Mouse (Mus musculus) liver, embryonic 12.5 days (tissue): ENCODE data around the gene Sfi1. TPM values are rescaled to one million over a fixed set of nuclear protein-coding genes. Genes with fewer than 3 reads are reported as not detected.
"Not testable (repeated sequence)": the region's sequence is repeated elsewhere in the genome, so short reads cannot be mapped to it uniquely, and the experiment has no call there.

ENCODE experiments used
- ATAC-seq: fragments of 200-750 bp; cut with Nextera tagmentation; 2 replicates; pipeline ENCODE4 v1.8.0; 2017; ENCODE audit warnings: moderate number of reproducible peaks, mild to moderate bottlenecking, moderate library complexity
- H3K27ac ChIP-seq: fragments of 300-500 bp; sonication (generic); 2 replicates; pipeline ENCODE4 v1.5.1; 2016; ENCODE audit warnings: mild to moderate bottlenecking
- H3K27me3 ChIP-seq: fragments of 300-500 bp; sonication (generic); replicated peaks from 2 replicates; pipeline ENCODE4 v1.6.1; 2016; ENCODE audit warnings: mild to moderate bottlenecking, moderate library complexity
- H3K36me3 ChIP-seq: fragments of 300-500 bp; sonication (generic); 2 replicates; pipeline ENCODE4 v1.6.1; 2016; ENCODE audit warnings: mild to moderate bottlenecking, moderate library complexity
- H3K4me1 ChIP-seq: fragments of 300-500 bp; sonication (generic); 2 replicates; pipeline ENCODE4 v1.6.1; 2016
- H3K4me2 ChIP-seq: fragments of 300-500 bp; sonication (generic); 2 replicates; pipeline ENCODE4 v1.6.1; 2016; ENCODE audit warnings: mild to moderate bottlenecking, moderate library complexity
- H3K4me3 ChIP-seq: fragments of 300-500 bp; sonication (generic); 2 replicates; pipeline ENCODE4 v1.5.1; 2016; ENCODE audit warnings: mild to moderate bottlenecking, moderate library complexity
- H3K9ac ChIP-seq: fragments of 300-500 bp; sonication (generic); 2 replicates; pipeline ENCODE4 v1.6.1; 2016; ENCODE audit warnings: mild to moderate bottlenecking, moderate library complexity
- H3K9me3 ChIP-seq: fragments of 300-500 bp; sonication (generic); replicated peaks from 2 replicates; pipeline ENCODE4 v1.6.1; 2016; ENCODE audit warnings: mild to moderate bottlenecking, moderate library complexity
- WGBS: fragments of 180-500 bp; shearing (Covaris S2); methylation state at CpG from one replicate; pipeline ENCODE4 v1.1.7; 2016; ENCODE audit not compliant: insufficient replicate concordance; 5-methylcytosine and 5-hydroxymethylcytosine counted together
- polyA plus RNA-seq: library from polyadenylated mRNA; unstranded; fragments of >200 nt; fragmentation: Nextera tagmentation; extraction: Ambion mirVana; gene quantifications from 2 replicates; pipeline ENCODE4 v1.2.1, GENCODE M21; 2016

The Sfi1 gene
- polyA plus RNA-seq, 1 experiment from 2014 or later, result 6.9 TPM

- H3K4me3 ChIP-seq, ATAC-seq, H3K9ac ChIP-seq, H3K4me1 ChIP-seq, H3K36me3 ChIP-seq, H3K27me3 ChIP-seq, H3K4me2 ChIP-seq, H3K27ac ChIP-seq: not testable (repeated sequence)
- 83% methylated on average over 3 of the region's 3 CpGs for WGBS
- H3K9me3 ChIP-seq, result peaks cover 20% of the 10 kb centered on the region
Observed at GRCm38 (mm10) chr11:3135956-3136355, 57.3 kb downstream of the Sfi1 start.

- H3K4me1 ChIP-seq, H3K27ac ChIP-seq, H3K9ac ChIP-seq, ATAC-seq, H3K36me3 ChIP-seq, H3K27me3 ChIP-seq, H3K4me3 ChIP-seq, H3K4me2 ChIP-seq: not testable (repeated sequence)
- 83% methylated on average over 5 of the region's 7 CpGs for WGBS
- H3K9me3 ChIP-seq, result peaks cover 20% of the 10 kb centered on the region
Observed at GRCm38 (mm10) chr11:3135391-3135790, 57.9 kb downstream of the Sfi1 start.

DNA sequence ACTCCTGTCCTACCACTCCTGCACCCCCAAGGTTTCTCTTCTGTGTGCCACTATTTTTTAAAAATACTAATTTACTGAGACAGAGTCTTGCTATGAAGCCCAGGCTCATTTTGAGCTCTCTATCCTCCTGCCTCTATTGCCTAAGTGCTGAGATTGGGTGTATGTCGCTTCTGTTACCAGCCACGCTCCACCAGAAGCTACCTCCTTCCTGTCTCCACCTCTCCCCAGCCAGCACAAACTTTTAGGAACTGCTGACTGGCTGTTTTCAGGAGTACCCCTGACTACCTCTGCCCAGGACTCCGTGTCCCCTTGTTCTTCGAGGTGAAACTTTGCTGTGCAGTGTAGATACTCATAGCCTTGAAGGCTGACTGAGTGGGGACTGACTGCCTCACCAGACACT is 59.9 kb downstream of the Sfi1 start:
- peak; percentile 16 for ATAC-seq
- Histone ChIP-seq H3K36me3 (peaks cover 13% of the 10 kb centered on the region), H3K9me3 (peaks cover 17% of the 10 kb centered on the region)
- H3K27me3 ChIP-seq, H3K9ac ChIP-seq, H3K4me3 ChIP-seq, H3K27ac ChIP-seq, H3K4me2 ChIP-seq, H3K4me1 ChIP-seq: not testable (repeated sequence)
- 50% methylated on average over 1 of the region's 4 CpGs for WGBS

GRCm38 (mm10) chr11:3132957-3133356 is 60.3 kb downstream of the Sfi1 start:
- Histone ChIP-seq H3K9me3 (peaks cover 15% of the 10 kb centered on the region), H3K36me3 (peaks cover 13% of the 10 kb centered on the region)
- H3K9ac ChIP-seq, H3K4me3 ChIP-seq, H3K4me2 ChIP-seq, H3K4me1 ChIP-seq, H3K27ac ChIP-seq, H3K27me3 ChIP-seq: not testable (repeated sequence)
- 75% methylated on average over 3 of the region's 3 CpGs for WGBS
- ATAC-seq, result peak; percentile 2; the same call in 1 of the 2 replicates

- Histone ChIP-seq H3K36me3 (peaks cover 13% of the 10 kb centered on the region), H3K9me3 (peaks cover 14% of the 10 kb centered on the region)
- H3K4me3 ChIP-seq, H3K4me2 ChIP-seq, H3K9ac ChIP-seq, H3K27ac ChIP-seq, H3K27me3 ChIP-seq, H3K4me1 ChIP-seq: not testable (repeated sequence)
- ATAC-seq, result peak; percentile 14
- WGBS, result 82% methylated on average over 10 of the region's 10 CpGs
Observed at GRCm38 (mm10) chr11:3132001-3132400, 61.3 kb downstream of the Sfi1 start.

- H3K4me1 ChIP-seq, H3K4me3 ChIP-seq, ATAC-seq, H3K9ac ChIP-seq, H3K27me3 ChIP-seq, H3K4me2 ChIP-seq, H3K27ac ChIP-seq: not testable (repeated sequence)
- Histone ChIP-seq H3K36me3 (peaks cover 13% of the 10 kb centered on the region), H3K9me3 (peaks cover 14% of the 10 kb centered on the region)
- 70% methylated on average over 6 of the region's 8 CpGs for WGBS
Observed at GRCm38 (mm10) chr11:3129852-3130251, 63.4 kb downstream of the Sfi1 start.

DNA sequence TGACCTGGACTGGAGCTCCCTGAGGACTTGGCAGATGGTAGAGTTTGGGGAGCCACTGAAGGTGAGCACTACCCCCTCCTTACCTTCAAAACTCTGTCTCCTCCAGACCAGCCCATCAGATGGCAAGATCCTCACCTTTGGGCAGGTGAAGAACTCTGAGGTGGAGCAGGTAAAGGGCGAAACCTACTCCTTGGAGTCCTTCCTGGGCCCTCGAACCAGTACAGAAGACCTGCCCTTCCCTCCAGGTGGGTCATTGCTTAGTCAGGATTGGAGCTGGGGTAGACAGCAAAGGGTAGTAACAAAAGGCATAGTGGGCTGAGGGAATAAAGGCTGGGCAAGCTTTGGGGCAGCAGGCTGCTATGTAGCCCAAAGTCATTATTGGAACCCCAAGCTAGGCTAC is 64.0 kb downstream of the Sfi1 start:
- H3K4me1 ChIP-seq, H3K27me3 ChIP-seq, H3K27ac ChIP-seq, H3K4me2 ChIP-seq, H3K4me3 ChIP-seq, H3K9ac ChIP-seq, ATAC-seq: not testable (repeated sequence)
- peaks cover 14% of the 10 kb centered on the region for H3K9me3 ChIP-seq
- H3K36me3 ChIP-seq, result peaks cover 13% of the 10 kb centered on the region
- 86% methylated on average over 2 of the region's 2 CpGs for WGBS

GRCm38 (mm10) chr11:3127303-3127795 is 65.9 kb downstream of the Sfi1 start:
- H3K9me3 ChIP-seq, result peaks cover 14% of the 10 kb centered on the region

DNA sequence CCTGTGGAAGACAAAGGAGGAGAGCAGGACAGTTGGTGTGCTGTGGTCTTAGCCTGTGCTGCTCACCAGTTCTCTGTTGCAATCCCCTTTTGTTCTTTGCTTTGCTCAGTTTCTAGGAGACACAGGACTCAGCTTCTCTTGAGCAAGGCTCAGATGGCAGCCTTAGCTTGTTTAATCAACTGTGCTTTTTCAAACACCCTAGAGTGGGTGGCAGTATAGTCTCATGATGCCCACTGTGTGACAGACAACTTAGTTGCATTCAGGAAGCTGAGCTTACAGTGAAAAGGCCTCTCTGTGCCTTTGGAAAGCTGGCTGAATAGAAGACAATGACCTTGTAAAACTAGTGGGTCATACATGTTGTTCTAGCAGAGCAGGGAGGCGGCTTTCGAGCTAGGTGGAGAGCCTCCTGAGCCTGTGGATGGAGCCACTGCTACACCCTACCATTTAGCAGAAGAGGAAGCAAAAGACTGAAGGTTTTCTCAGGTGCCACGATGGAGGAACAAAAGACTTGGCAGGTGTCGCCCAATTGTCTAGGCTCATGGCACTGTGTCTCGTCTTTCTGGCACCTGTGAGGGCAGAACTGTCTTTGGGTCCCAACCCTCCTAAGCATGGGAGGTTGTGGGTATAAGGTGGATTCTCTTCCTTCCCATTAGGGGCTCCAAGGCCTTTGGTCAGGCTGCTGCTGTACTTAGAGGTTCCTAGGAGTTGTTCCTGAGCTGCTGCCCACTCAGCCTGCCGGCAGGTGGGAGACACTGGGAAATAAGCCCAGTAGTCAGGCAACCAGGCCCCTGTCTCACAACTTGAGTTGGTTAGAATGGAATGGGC is 66.6 kb downstream of the Sfi1 start:
- not testable (repeated sequence) for H3K36me3 ChIP-seq, H3K9ac ChIP-seq, H3K9me3 ChIP-seq, H3K4me2 ChIP-seq, H3K27me3 ChIP-seq, H3K4me3 ChIP-seq, H3K27ac ChIP-seq
- H3K4me1 ChIP-seq, result peaks cover 10% of the 10 kb centered on the region; the same call in 1 of the 2 replicates
- WGBS, result 62% methylated on average over 6 of the region's 6 CpGs
- ATAC-seq, result peak; percentile 14

More at GRCm38 (mm10) chr11:3127303-3127795, 65.9 kb downstream of the Sfi1 start:
- not testable (repeated sequence) for H3K27ac ChIP-seq, H3K9ac ChIP-seq, H3K27me3 ChIP-seq, H3K4me2 ChIP-seq, H3K36me3 ChIP-seq, H3K4me3 ChIP-seq, H3K4me1 ChIP-seq
- ATAC-seq, result peak; percentile 33
- WGBS, result 75% methylated on average over 5 of the region's 7 CpGs

DNA sequence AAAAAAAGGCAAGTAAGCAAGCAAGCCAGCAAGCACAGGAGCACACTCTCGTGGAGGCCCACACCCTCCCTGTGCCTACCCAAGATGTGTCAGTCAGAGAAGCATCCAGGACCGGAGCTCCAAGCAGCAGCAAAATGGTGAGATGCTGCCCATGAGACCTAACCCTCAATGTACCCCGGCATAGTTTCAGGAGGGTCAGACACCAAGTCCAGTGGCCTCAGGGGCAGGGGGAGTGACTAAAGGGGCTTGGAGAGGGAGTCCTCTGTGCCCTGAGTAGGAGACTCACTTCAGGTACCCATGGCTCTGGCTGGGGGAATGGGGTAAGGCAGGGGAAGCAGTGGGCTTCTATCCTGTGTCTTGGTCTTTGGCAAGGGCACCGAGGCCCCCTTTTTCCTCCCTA is 67.3 kb downstream of the Sfi1 start:
- H3K9ac ChIP-seq, H3K27ac ChIP-seq, H3K27me3 ChIP-seq, H3K4me2 ChIP-seq, H3K36me3 ChIP-seq, H3K9me3 ChIP-seq, H3K4me3 ChIP-seq, ATAC-seq: not testable (repeated sequence)
- WGBS, result 62% methylated on average over 3 of the region's 4 CpGs
- H3K4me1 ChIP-seq, result peaks cover 10% of the 10 kb centered on the region; the same call in 1 of the 2 replicates

- not testable (repeated sequence) for ATAC-seq, H3K9me3 ChIP-seq, H3K36me3 ChIP-seq, H3K27ac ChIP-seq, H3K27me3 ChIP-seq, H3K9ac ChIP-seq, H3K4me3 ChIP-seq
- WGBS, result 74% methylated on average over 22 of the region's 22 CpGs
- Histone ChIP-seq H3K4me2 (peak overlapping the region; percentile 33), H3K4me1 (peaks cover 10% of the 10 kb centered on the region; the same call in 1 of the 2 replicates)
Observed at GRCm38 (mm10) chr11:3124932-3125810, 68.1 kb downstream of the Sfi1 start.

DNA sequence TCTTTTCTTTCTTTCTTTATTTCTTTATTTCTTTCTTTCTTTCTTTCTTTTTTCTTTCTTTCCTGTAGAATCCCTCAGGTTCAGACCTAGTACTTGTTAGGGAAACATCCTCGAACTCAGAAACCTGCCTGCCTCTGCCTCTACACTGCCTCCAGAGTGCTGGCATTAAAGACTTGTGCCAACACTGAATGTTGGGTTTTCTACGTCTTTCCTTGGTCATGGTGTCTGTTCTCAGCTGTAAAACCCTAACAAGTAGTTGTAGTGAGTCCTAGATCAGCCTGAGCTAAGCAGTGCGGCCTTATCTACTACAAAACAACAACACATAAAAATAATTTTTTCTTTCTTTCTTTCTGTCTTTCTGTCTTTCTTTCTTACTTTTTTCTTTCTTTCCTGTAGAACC is 78.9 kb downstream of the Sfi1 start:
- H3K9me3 ChIP-seq, result peaks cover 6% of the 10 kb centered on the region; the same call in 1 of the 2 replicates

More for the DNA sequence above, 78.9 kb downstream of the Sfi1 start:
- Histone ChIP-seq H3K36me3 (no peaks in the 10 kb centered on the region), H3K27ac (no peak overlapping the region), H3K4me1 (no peaks in the 10 kb centered on the region), H3K4me3 (no peak overlapping the region), H3K9ac (no peak overlapping the region), H3K4me2 (no peak overlapping the region), H3K27me3 (no peaks in the 10 kb centered on the region)
- 50% methylated on average over 3 of the region's 3 CpGs for WGBS
- ATAC-seq, result no peak
